Mouse (Mus musculus) kidney, embryonic 14.5 days (tissue): ENCODE measurements at regions not wholly inside any gene's neighbourhood (a gene's known extent, or its start where the extent isn't known, plus 50 kb on each side); places are given as distances from the start of the nearest gene placed in this dataset.

Experiments used
- ATAC-seq: fragments of 200-750 bp; cut with Nextera tagmentation; 2 replicates; pipeline ENCODE4 v1.8.0; 2017; ENCODE audit warnings: moderate number of reproducible peaks, mild to moderate bottlenecking, moderate TSS enrichment, moderate library complexity; ENCODE audit not compliant: low FRiP score, low TSS enrichment
- H3K27ac ChIP-seq: fragments of 300-500 bp; sonication (generic); 2 replicates; pipeline ENCODE4 v1.5.1; 2014; ENCODE audit warnings: low read depth, mild to moderate bottlenecking, low read length, moderate library complexity, mixed read lengths
- H3K27me3 ChIP-seq: fragments of 300-500 bp; sonication (generic); 2 replicates; pipeline ENCODE4 v1.6.1; 2014; ENCODE audit warnings: mild to moderate bottlenecking, low read length; ENCODE audit not compliant: control insufficient read depth, insufficient read depth
- H3K36me3 ChIP-seq: fragments of 300-500 bp; sonication (generic); 2 replicates; pipeline ENCODE4 v1.6.1; 2014; ENCODE audit warnings: low read length, mixed read lengths; ENCODE audit not compliant: control insufficient read depth, insufficient read depth
- H3K4me1 ChIP-seq: fragments of 300-500 bp; sonication (generic); 2 replicates; pipeline ENCODE4 v1.6.1; 2014; ENCODE audit warnings: low read length, mixed read lengths; ENCODE audit not compliant: control insufficient read depth, insufficient read depth
- H3K4me2 ChIP-seq: fragments of 300-500 bp; sonication (generic); replicated peaks from 2 replicates; pipeline ENCODE4 v1.6.1; 2014; ENCODE audit warnings: low read depth, mild to moderate bottlenecking, low read length
- H3K4me3 ChIP-seq: fragments of 300-500 bp; sonication (generic); 2 replicates; pipeline ENCODE4 v1.5.1; 2014; ENCODE audit warnings: mild to moderate bottlenecking, low read length
- H3K9ac ChIP-seq: fragments of 300-500 bp; sonication (generic); 2 replicates; pipeline ENCODE4 v1.6.1; 2014; ENCODE audit warnings: low read depth, mild to moderate bottlenecking, low read length, moderate library complexity
- H3K9me3 ChIP-seq: fragments of 300-500 bp; sonication (generic); 2 replicates; pipeline ENCODE4 v1.6.1; 2016; ENCODE audit warnings: low read length; ENCODE audit not compliant: control insufficient read depth
- WGBS: fragments of 180-500 bp; shearing (Covaris S2); extraction: QIAGEN DNeasy Blood & Tissue Kit; methylation state at CpG from one replicate; pipeline ENCODE4 v1.1.7; 2014; 5-methylcytosine and 5-hydroxymethylcytosine counted together

- WGBS = 89% methylated on average over 2 of the region's 2 CpGs
- ATAC-seq = no peak
- Histone ChIP-seq H3K4me1 (no peaks in the 10 kb centered on the region), H3K4me3 (no peak overlapping the region), H3K4me2 (no peak overlapping the region), H3K36me3 (no peaks in the 10 kb centered on the region), H3K27me3 (no peaks in the 10 kb centered on the region), H3K27ac (no peak overlapping the region), H3K9me3 (no peaks in the 10 kb centered on the region), H3K9ac (no peak overlapping the region)
These were observed 1100.8 kb upstream of the Gm7489 start for GRCm38 (mm10) chr15:52783940-52784339.

GRCm38 (mm10) chr15:52785196-52785595, 1099.5 kb upstream of the Gm7489 start:
- H3K9ac ChIP-seq = no peak overlapping the region
- H3K4me2 ChIP-seq = no peak overlapping the region
- WGBS = 76% methylated on average over 3 of the region's 3 CpGs

GRCm38 (mm10) chr15:52785976-52786375, 1098.7 kb upstream of the Gm7489 start:
- Histone ChIP-seq H3K4me1 (no peaks in the 10 kb centered on the region), H3K36me3 (no peaks in the 10 kb centered on the region), H3K9me3 (no peaks in the 10 kb centered on the region), H3K27ac (no peak overlapping the region), H3K27me3 (no peaks in the 10 kb centered on the region), H3K9ac (no peak overlapping the region), H3K4me2 (no peak overlapping the region), H3K4me3 (no peak overlapping the region)
- no peak for ATAC-seq
- WGBS = 90% methylated on average over 8 of the region's 8 CpGs

More at GRCm38 (mm10) chr15:52785196-52785595, 1099.5 kb upstream of the Gm7489 start:
- Histone ChIP-seq H3K4me1 (no peaks in the 10 kb centered on the region), H3K27ac (no peak overlapping the region), H3K36me3 (no peaks in the 10 kb centered on the region), H3K27me3 (no peaks in the 10 kb centered on the region), H3K9me3 (no peaks in the 10 kb centered on the region), H3K4me3 (no peak overlapping the region)
- no peak for ATAC-seq

GRCm38 (mm10) chr15:52805479-52806199, 1079.1 kb upstream of the Gm7489 start:
- Histone ChIP-seq H3K9ac (no peak overlapping the region), H3K9me3 (no peaks in the 10 kb centered on the region), H3K36me3 (no peaks in the 10 kb centered on the region), H3K27me3 (no peaks in the 10 kb centered on the region), H3K27ac (no peak overlapping the region), H3K4me3 (no peak overlapping the region), H3K4me2 (no peak overlapping the region), H3K4me1 (no peaks in the 10 kb centered on the region)
- 69% methylated on average over 4 of the region's 4 CpGs for WGBS
- ATAC-seq = no peak

- no peak overlapping the region for H3K9ac ChIP-seq
- no peak overlapping the region for H3K27ac ChIP-seq
- H3K4me2 ChIP-seq = no peak overlapping the region
- no peaks in the 10 kb centered on the region for H3K36me3 ChIP-seq
- no peaks in the 10 kb centered on the region for H3K27me3 ChIP-seq
- WGBS = 76% methylated on average over 3 of the region's 3 CpGs
- no peaks in the 10 kb centered on the region for H3K4me1 ChIP-seq
- ATAC-seq = no peak
- no peak overlapping the region for H3K4me3 ChIP-seq
- no peaks in the 10 kb centered on the region for H3K9me3 ChIP-seq
These were observed 1076.1 kb upstream of the Gm7489 start for GRCm38 (mm10) chr15:52808622-52809021.

GRCm38 (mm10) chr15:52820796-52821195, 1063.9 kb upstream of the Gm7489 start:
- Histone ChIP-seq H3K9me3 (no peaks in the 10 kb centered on the region), H3K36me3 (no peaks in the 10 kb centered on the region), H3K4me1 (no peaks in the 10 kb centered on the region), H3K9ac (no peak overlapping the region), H3K4me2 (no peak overlapping the region), H3K4me3 (no peak overlapping the region), H3K27me3 (no peaks in the 10 kb centered on the region), H3K27ac (no peak overlapping the region)
- 80% methylated on average over 6 of the region's 6 CpGs for WGBS
- ATAC-seq = no peak

GRCm38 (mm10) chr15:52836896-52837295, 1047.8 kb upstream of the Gm7489 start:
- Histone ChIP-seq H3K4me3 (no peak overlapping the region), H3K27me3 (no peaks in the 10 kb centered on the region), H3K4me2 (no peak overlapping the region), H3K27ac (no peak overlapping the region), H3K4me1 (no peaks in the 10 kb centered on the region), H3K9ac (no peak overlapping the region), H3K36me3 (no peaks in the 10 kb centered on the region), H3K9me3 (no peaks in the 10 kb centered on the region)
- no peak for ATAC-seq
- WGBS = 92% methylated on average over 2 of the region's 2 CpGs

GRCm38 (mm10) chr15:52848132-52848531, 1036.6 kb upstream of the Gm7489 start:
- Histone ChIP-seq H3K27me3 (no peaks in the 10 kb centered on the region), H3K27ac (no peak overlapping the region), H3K4me1 (no peaks in the 10 kb centered on the region), H3K4me2 (no peak overlapping the region), H3K9me3 (no peaks in the 10 kb centered on the region), H3K9ac (no peak overlapping the region), H3K36me3 (no peaks in the 10 kb centered on the region), H3K4me3 (no peak overlapping the region)
- ATAC-seq = no peak

- Histone ChIP-seq H3K27ac (no peak overlapping the region), H3K4me2 (no peak overlapping the region), H3K4me3 (no peak overlapping the region), H3K9me3 (no peaks in the 10 kb centered on the region), H3K9ac (no peak overlapping the region), H3K36me3 (no peaks in the 10 kb centered on the region), H3K4me1 (no peaks in the 10 kb centered on the region), H3K27me3 (no peaks in the 10 kb centered on the region)
- no peak for ATAC-seq
- 84% methylated on average over 4 of the region's 4 CpGs for WGBS
These were observed 1026.0 kb upstream of the Gm7489 start for GRCm38 (mm10) chr15:52858682-52859081.
